9 mouse cellular contexts compared by ENCODE assay signal in the genomic region with DNA sequence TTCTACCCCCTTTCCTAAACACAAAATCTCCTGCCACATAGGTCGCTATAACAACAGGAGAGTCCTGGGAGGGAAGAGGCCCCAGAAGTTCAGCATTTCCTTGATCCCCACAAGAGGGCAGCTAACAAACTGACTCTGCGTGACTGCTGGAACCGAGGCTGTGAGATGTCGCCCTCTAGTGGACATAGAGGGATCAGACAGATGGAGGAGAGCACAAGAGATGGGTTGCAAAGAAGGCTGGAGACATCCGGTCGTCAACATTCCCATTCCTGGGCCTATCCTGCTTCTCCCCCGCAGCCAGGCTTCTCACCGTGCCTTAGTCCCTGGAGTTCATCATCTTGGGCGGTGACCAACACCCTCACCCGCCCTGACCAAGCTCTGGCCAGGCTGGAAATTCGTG. TPM values are rescaled to one million over a fixed set of nuclear protein-coding genes. Genes with fewer than 3 reads are reported as not detected.
A peak's percentile ranks its signal among the peaks of the same experiment; 100 is the strongest.
DNase-seq lines count a peak whose midpoint lies in the region; ATAC-seq and TF ChIP-seq lines count a peak whose summit lies in the region.
"Had no signal": no experiment of that assay in that cellular context is flagged by ENCODE, and none has a peak within 500 bp of the region (broad histone marks: within the 10 kb centered on the region; RNA-seq: fewer than 3 reads in every experiment).

No protein-coding gene starts in this region.

- no peaks in the 10 kb centered on the region; a peak in 1 of 4 replicates for H3K36me3 ChIP-seq in MEL (ENCODE audit: control insufficient read depth in 1 of 2, insufficient read depth in 2 of 2, low read length in 2 of 2)
- H3K36me3 ChIP-seq in hindbrain, embryonic 10.5 days, result no peaks in the 10 kb centered on the region
- H3K36me3 ChIP-seq in lung, embryonic 16.5 days (ENCODE audit: control insufficient read depth, insufficient read depth, low read length), result no peaks in the 10 kb centered on the region
- no peaks in the 10 kb centered on the region for H3K36me3 ChIP-seq in thymus, adult 2 months (ENCODE audit: control insufficient read depth, insufficient read depth, low read length)
- H3K36me3 ChIP-seq: limb, embryonic 15.5 days had no signal

- peak; percentile 81 for TF ChIP-seq RAD21 in MEL (IDR thresholded peaks at IDR 0.05; ENCODE audit: low read depth, low read length)

- H3K27me3 ChIP-seq in MEL (ENCODE audit: control insufficient read depth in 1 of 2, insufficient read depth in 2 of 2, low read length in 2 of 2), result no peaks in the 10 kb centered on the region; a peak in 1 of 4 replicates
- no peaks in the 10 kb centered on the region for H3K27me3 ChIP-seq in hindbrain, embryonic 10.5 days (ENCODE audit: insufficient read depth, poor library complexity, severe bottlenecking)
- H3K27me3 ChIP-seq in lung, embryonic 16.5 days (ENCODE audit: control insufficient read depth, insufficient read depth, low read depth, low read length), result no peaks in the 10 kb centered on the region
- H3K27me3 ChIP-seq in thymus, adult 2 months (ENCODE audit: control insufficient read depth, insufficient read depth, low read length), result no peaks in the 10 kb centered on the region
- H3K27me3 ChIP-seq: limb, embryonic 15.5 days had no signal

- TF ChIP-seq CTCF in MEL (IDR thresholded peaks at IDR 0.05 in 2 of 3, conservative IDR thresholded peaks at IDR 0.05 in 1 of 3; ENCODE audit: control insufficient read depth in 1 of 3, insufficient read depth in 1 of 3, low read depth in 2 of 3, low read length in 3 of 3, poor library complexity in 1 of 3, severe bottlenecking in 1 of 3), result peak; percentile 97 to 99 (median 99)
- TF ChIP-seq CTCF in olfactory bulb, adult 2 months (IDR thresholded peaks at IDR 0.05; ENCODE audit: insufficient read depth, low read depth, low read length), result peak; percentile 79
- peak; percentile 90; the same call in 1 of the 2 replicates for TF ChIP-seq CTCF in thymus, adult 2 months (IDR thresholded peaks at IDR 0.05; ENCODE audit: borderline replicate concordance, control insufficient read depth, extremely low read depth, insufficient read depth, low read length, poor library complexity)

- H3K4me3 ChIP-seq in MEL (ENCODE audit: control insufficient read depth in 1 of 2, insufficient read depth in 1 of 2, low read depth in 2 of 2, low read length in 2 of 2), result no peak overlapping the region
- H3K4me3 ChIP-seq in hindbrain, embryonic 10.5 days, result no peak overlapping the region
- H3K4me3 ChIP-seq in lung, embryonic 16.5 days (ENCODE audit: low read length), result no peak overlapping the region
- H3K4me3 ChIP-seq in olfactory bulb, adult 2 months (ENCODE audit: insufficient read depth, low read depth, low read length), result no peak overlapping the region
- no peak overlapping the region for H3K4me3 ChIP-seq in thymus, adult 2 months (ENCODE audit: control insufficient read depth, insufficient read depth, low read length)
- H3K4me3 ChIP-seq: limb, embryonic 15.5 days had no signal

- peak; percentile 76; the same call in 1 of the 2 replicates for ATAC-seq in lung, embryonic 16.5 days (ENCODE audit: low read depth)

- H3K4me1 ChIP-seq in MEL (ENCODE audit: control insufficient read depth in 1 of 2, insufficient read depth in 2 of 2, low read length in 2 of 2), result no peaks in the 10 kb centered on the region
- 0 out of 2 replicates have a peak, but pooled peaks cover 4% of the 10 kb centered on the region for H3K4me1 ChIP-seq in hindbrain, embryonic 10.5 days (replicated peaks)
- H3K4me1 ChIP-seq in lung, embryonic 16.5 days (replicated peaks; ENCODE audit: control insufficient read depth, insufficient read depth, low read length), result no peaks in the 10 kb centered on the region
- H3K4me1 ChIP-seq in olfactory bulb, adult 2 months (ENCODE audit: control insufficient read depth, insufficient read depth, low read length), result peaks cover 10% of the 10 kb centered on the region
- H3K4me1 ChIP-seq in thymus, adult 2 months (replicated peaks; ENCODE audit: control insufficient read depth, insufficient read depth, low read length), result no peaks in the 10 kb centered on the region
- H3K4me1 ChIP-seq: limb, embryonic 15.5 days had no signal

- WGBS in hindbrain, embryonic 10.5 days, result 18% methylated on average over 11 of the region's 11 CpGs
- 17% methylated on average over 11 of the region's 11 CpGs for WGBS in lung, embryonic 16.5 days
- 24% methylated on average over 11 of the region's 11 CpGs for WGBS in olfactory bulb, adult 2 months
- WGBS in thymus, adult 2 months, result 24% methylated on average over 11 of the region's 11 CpGs

- no peaks in the 10 kb centered on the region for H3K9me3 ChIP-seq in MEL (replicated peaks; ENCODE audit: insufficient read depth, low read length)
- no peaks in the 10 kb centered on the region for H3K9me3 ChIP-seq in hindbrain, embryonic 10.5 days
- no peaks in the 10 kb centered on the region for H3K9me3 ChIP-seq in lung, embryonic 16.5 days (ENCODE audit: control insufficient read depth, low read length)
- H3K9me3 ChIP-seq: limb, embryonic 15.5 days had no signal

- no peak for TF ChIP-seq POLR2A in MEL (IDR thresholded peaks at IDR 0.05; ENCODE audit: control insufficient read depth in 1 of 2, insufficient read depth in 1 of 2, low read depth in 1 of 2, low read length in 2 of 2, poor library complexity in 1 of 2)
- TF ChIP-seq POLR2A in olfactory bulb, adult 2 months (IDR thresholded peaks at IDR 0.05; ENCODE audit: insufficient read depth, low read depth, low read length), result no peak
- TF ChIP-seq POLR2A in thymus, adult 2 months (IDR thresholded peaks at IDR 0.05; ENCODE audit: control insufficient read depth, extremely low read depth, insufficient read depth, low read length, poor library complexity), result no peak

- H3K9ac ChIP-seq in MEL (ENCODE audit: control insufficient read depth, low read depth, low read length, poor library complexity, severe bottlenecking), result no peak overlapping the region
- no peak overlapping the region for H3K9ac ChIP-seq in lung, embryonic 16.5 days (ENCODE audit: low read length)
- H3K9ac ChIP-seq: limb, embryonic 15.5 days had no signal

- DNase-seq in MEL (ENCODE audit: low read depth, low spot score), result peak; percentile 90
- peak; percentile 24 for DNase-seq in cerebellum, adult 11-12 months
- peak; percentile 85 for DNase-seq in forelimb bud, embryonic 11.5 days (ENCODE audit: low read depth, low spot score)
- peak; percentile 80 for DNase-seq in hindbrain, embryonic 10.5 days (ENCODE audit: low spot score)
- peak; percentile 52 to 69 for DNase-seq in layer of hippocampus, adult 8-10 months (ENCODE audit: low spot score in 2 of 2)
- DNase-seq in thymus, adult 2 months, result peak; percentile 56

- TF ChIP-seq EP300 in MEL (IDR thresholded peaks at IDR 0.05; ENCODE audit: low read depth in 1 of 2, low read length in 2 of 2), result no peak

- H3K4me2 ChIP-seq in lung, embryonic 16.5 days (ENCODE audit: low read depth, low read length), result no peak overlapping the region
- H3K4me2 ChIP-seq: limb, embryonic 15.5 days had no signal

- H3K79me2 ChIP-seq in MEL (ENCODE audit: control insufficient read depth, insufficient read depth, low read length, poor library complexity), result no peaks in the 10 kb centered on the region

- no peak overlapping the region for H3K27ac ChIP-seq in MEL (ENCODE audit: control insufficient read depth, low read depth, low read length)
- H3K27ac ChIP-seq in hindbrain, embryonic 10.5 days, result no peak overlapping the region
- H3K27ac ChIP-seq in lung, embryonic 16.5 days (ENCODE audit: low read length), result no peak overlapping the region
- no peak overlapping the region for H3K27ac ChIP-seq in olfactory bulb, adult 2 months (ENCODE audit: insufficient read depth, low read depth, low read length)
- H3K27ac ChIP-seq in thymus, adult 2 months (ENCODE audit: control insufficient read depth, insufficient read depth, low read length), result no peak overlapping the region
- H3K27ac ChIP-seq: limb, embryonic 15.5 days had no signal

TF ChIP-seq in MEL, 35 proteins besides CTCF, POLR2A, EP300 and RAD21:
- TF ChIP-seq SMC3 (IDR thresholded peaks at IDR 0.05; ENCODE audit: low read depth, low read length) (peak; percentile 94), HCFC1 (IDR thresholded peaks at IDR 0.05; ENCODE audit: low read depth, low read length) (peak; percentile 44; the same call in 1 of the 2 replicates), BHLHE40 (IDR thresholded peaks at IDR 0.05; ENCODE audit: borderline replicate concordance, low read depth, low read length) (no peak), ZC3H11A (IDR thresholded peaks at IDR 0.05; ENCODE audit: low read depth, low read length) (peak; percentile 66), ZKSCAN1 (IDR thresholded peaks at IDR 0.05; ENCODE audit: low read depth, low read length) (no peak), MAZ (IDR thresholded peaks at IDR 0.05; ENCODE audit: low read depth, low read length) (no peak), USF1 (IDR thresholded peaks at IDR 0.05; ENCODE audit: low read depth, low read length) (no peak), CHD1 (IDR thresholded peaks at IDR 0.05; ENCODE audit: low read depth, low read length) (no peak)
TF ChIP-seq in MEL: peak in this region for 3.

RNA-seq across cellular contexts. Expression of a gene that starts 47.5 kb away (rescaled TPM):
- total RNA-seq in MEL (2012; rRNA removed), result 1.4 and 1.8 TPM in 2 replicates
- 1 to 10 TPM in 1 of 2 experiments, not detected in 1; 6.0 TPM for polyA plus RNA-seq in MEL (2012; ENCODE audit: insufficient read depth in 1 of 2, insufficient read length in 2 of 2, low read depth in 1 of 2, low replicate concordance in 2 of 2, missing spikeins in 1 of 2)
- 31.5 and 54.8 TPM in 2 replicates for polyA plus RNA-seq in hindbrain, embryonic 10.5 days (2016; fragmentation: Nextera tagmentation; extraction: Ambion mirVana)
- total RNA-seq in layer of hippocampus, adult 8-10 months (2022), result 100 to 1,000 TPM; 285 to 368 (median 321) TPM
- polyA plus RNA-seq in lung, embryonic 16.5 days (2015; fragmentation: Nextera tagmentation; extraction: Ambion mirVana), result 47.8 and 49.2 TPM in 2 replicates
- 196 TPM in 1 of 2 replicates, not detected in the other for polyA plus RNA-seq in olfactory bulb, adult 2 months (2012; ENCODE audit: insufficient read depth, insufficient read length, low replicate concordance, missing spikeins)
- 77.3 and 91.4 TPM in 2 replicates for polyA plus RNA-seq in thymus, adult 2 months (2012; rRNA removed)

RNA-seq across cellular contexts. Expression of a gene that starts 51.5 kb away (rescaled TPM):
- not detected in 2 replicates for total RNA-seq in MEL (2012; rRNA removed)
- not detected for polyA plus RNA-seq in MEL (2012; ENCODE audit: insufficient read depth in 1 of 2, insufficient read length in 2 of 2, low read depth in 1 of 2, low replicate concordance in 2 of 2, missing spikeins in 1 of 2)
- polyA plus RNA-seq in hindbrain, embryonic 10.5 days (2016; fragmentation: Nextera tagmentation; extraction: Ambion mirVana), result not detected in 2 replicates
- not detected for total RNA-seq in layer of hippocampus, adult 8-10 months (2022)
- polyA plus RNA-seq in lung, embryonic 16.5 days (2015; fragmentation: Nextera tagmentation; extraction: Ambion mirVana), result not detected in 2 replicates
- polyA plus RNA-seq in olfactory bulb, adult 2 months (2012; ENCODE audit: insufficient read depth, insufficient read length, low replicate concordance, missing spikeins), result not detected in 2 replicates
- polyA plus RNA-seq in thymus, adult 2 months (2012; rRNA removed), result 0.16 and 0.28 TPM in 2 replicates
- polyA plus RNA-seq: limb, embryonic 15.5 days had no signal

Comparison
In these comparisons a context has a peak if more than half of its experiments do, and no peak if none do; other contexts are left out.
1. DNase-seq: peak in every context shown above with its lines; median percentile 90 in MEL; 85 in forelimb bud, embryonic 11.5 days; 80 in hindbrain, embryonic 10.5 days; 60 in layer of hippocampus, adult 8-10 months; 56 in thymus, adult 2 months; 24 in cerebellum, adult 11-12 months.